Mouse (Mus musculus): ENCODE data around the gene Tesc. TPM values are rescaled to one million over a fixed set of nuclear protein-coding genes. Genes with fewer than 3 reads are reported as not detected.

Tesc gene
- polyA plus RNA-seq, 2 experiments, result 2.2 to 8.6 TPM

DNA sequence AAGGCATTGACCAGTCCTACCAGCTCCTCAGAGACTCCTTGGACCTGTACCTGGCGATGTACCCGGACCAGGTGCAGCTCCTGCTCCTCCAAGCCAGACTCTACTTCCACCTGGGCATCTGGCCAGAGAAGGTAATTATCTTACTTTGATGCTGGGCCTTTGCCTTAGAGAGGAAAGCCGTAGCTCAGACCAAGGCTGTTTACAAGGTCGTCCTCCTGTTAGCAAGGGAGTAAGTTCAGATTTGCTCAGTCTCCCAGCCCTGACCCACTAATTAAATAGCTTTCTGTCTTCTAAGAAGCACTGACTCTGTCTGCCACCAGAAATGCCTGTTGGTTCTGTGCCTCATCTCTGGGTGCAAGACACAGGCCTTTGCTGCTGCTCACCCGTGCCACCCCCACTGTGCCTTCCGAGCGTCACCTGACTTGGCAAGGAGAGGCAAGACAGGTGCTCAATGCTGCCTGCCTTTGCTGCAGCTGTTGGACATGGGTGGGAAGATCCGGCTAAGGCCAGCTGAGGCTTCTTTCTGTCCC lies 32.1 kb upstream of the Tesc start:
- ATAC-seq (ENCODE audit: low FRiP score, low read depth) (no peak), DNase-seq (ENCODE audit: low spot score) (no peak)
- Histone ChIP-seq H3K9me3 (ENCODE audit: control insufficient read depth, low read length) (no peaks in the 10 kb centered on the region), H3K36me3 (ENCODE audit: control insufficient read depth, insufficient read depth, low read length) (peaks cover 94% of the 10 kb centered on the region), H3K27me3 (ENCODE audit: control insufficient read depth, insufficient read depth, low read length) (no peaks in the 10 kb centered on the region), H3K4me2 (replicated peaks; ENCODE audit: low read depth, low read length, severe bottlenecking) (no peak overlapping the region), H3K9ac (ENCODE audit: low read depth, low read length, severe bottlenecking) (no peak overlapping the region), H3K27ac (replicated peaks; ENCODE audit: low read depth, low read length) (no peak overlapping the region), H3K4me3 (replicated peaks; ENCODE audit: low read length) (no peak overlapping the region), H3K4me1 (ENCODE audit: control insufficient read depth, insufficient read depth, low read length) (no peaks in the 10 kb centered on the region)
- no peak for TF ChIP-seq POLR2A (IDR thresholded peaks at IDR 0.05; ENCODE audit: borderline replicate concordance, extremely low read depth, insufficient read depth, insufficient read length)
- WGBS, result 80% methylated on average over 8 of the region's 8 CpGs

DNA sequence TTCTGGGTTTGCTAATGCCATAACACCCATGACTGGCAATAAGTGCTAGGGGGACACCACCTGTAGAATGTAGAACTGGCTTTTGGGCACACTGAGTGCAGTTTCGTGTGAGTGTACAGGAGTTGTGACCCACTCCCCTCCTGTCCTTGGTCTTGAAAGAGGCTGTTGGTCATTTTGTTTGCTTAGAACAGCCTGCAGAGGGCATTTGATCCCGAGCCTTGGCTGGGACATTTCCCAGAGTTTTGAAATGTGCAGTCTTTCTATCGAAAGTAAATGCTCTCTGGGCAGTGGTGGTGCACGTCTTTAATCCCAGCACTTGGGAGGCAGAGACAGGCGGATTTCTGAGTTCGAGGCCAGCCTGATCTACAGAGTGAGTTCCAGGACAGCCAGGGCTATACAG lies 31.6 kb upstream of the Tesc start:
- DNase-seq (ENCODE audit: low spot score) (no peak), ATAC-seq (ENCODE audit: low FRiP score, low read depth) (no peak)
- Histone ChIP-seq H3K9ac (ENCODE audit: low read depth, low read length, severe bottlenecking) (no peak overlapping the region), H3K27me3 (ENCODE audit: control insufficient read depth, insufficient read depth, low read length) (no peaks in the 10 kb centered on the region), H3K4me2 (replicated peaks; ENCODE audit: low read depth, low read length, severe bottlenecking) (no peak overlapping the region), H3K4me1 (ENCODE audit: control insufficient read depth, insufficient read depth, low read length) (no peaks in the 10 kb centered on the region), H3K9me3 (ENCODE audit: control insufficient read depth, low read length) (no peaks in the 10 kb centered on the region), H3K36me3 (ENCODE audit: control insufficient read depth, insufficient read depth, low read length) (peaks cover 94% of the 10 kb centered on the region), H3K4me3 (replicated peaks; ENCODE audit: low read length) (no peak overlapping the region), H3K27ac (replicated peaks; ENCODE audit: low read depth, low read length) (no peak overlapping the region)
- WGBS, result 89% methylated on average over 6 of the region's 6 CpGs
- TF ChIP-seq POLR2A (IDR thresholded peaks at IDR 0.05; ENCODE audit: borderline replicate concordance, extremely low read depth, insufficient read depth, insufficient read length), result no peak

DNA sequence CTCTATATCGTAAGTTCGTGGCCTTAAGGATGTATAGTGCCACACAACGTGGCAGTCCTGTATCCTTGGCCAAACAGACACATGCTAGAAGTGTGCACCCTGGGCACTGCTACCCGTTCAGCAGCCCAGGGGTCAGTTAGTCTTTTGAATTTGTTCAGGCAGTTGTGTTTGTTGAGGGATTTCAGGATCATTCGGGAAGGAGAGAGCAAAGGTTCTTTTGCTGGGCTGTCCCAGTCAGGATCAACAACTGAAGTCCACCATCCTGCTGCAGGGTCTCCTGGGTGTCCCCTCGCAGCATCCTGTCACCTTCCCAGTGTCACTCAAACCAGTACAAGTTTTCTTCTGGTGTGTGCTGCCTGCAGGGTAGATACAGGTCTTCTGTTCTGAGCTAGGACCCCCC lies 31.0 kb upstream of the Tesc start:
- no peak for DNase-seq (ENCODE audit: low spot score)
- Histone ChIP-seq H3K4me1 (ENCODE audit: control insufficient read depth, insufficient read depth, low read length) (no peaks in the 10 kb centered on the region), H3K4me3 (replicated peaks; ENCODE audit: low read length) (no peak overlapping the region), H3K36me3 (ENCODE audit: control insufficient read depth, insufficient read depth, low read length) (peaks cover 94% of the 10 kb centered on the region), H3K9ac (ENCODE audit: low read depth, low read length, severe bottlenecking) (no peak overlapping the region), H3K9me3 (ENCODE audit: control insufficient read depth, low read length) (no peaks in the 10 kb centered on the region), H3K27ac (replicated peaks; ENCODE audit: low read depth, low read length) (no peak overlapping the region), H3K4me2 (replicated peaks; ENCODE audit: low read depth, low read length, severe bottlenecking) (no peak overlapping the region), H3K27me3 (ENCODE audit: control insufficient read depth, insufficient read depth, low read length) (no peaks in the 10 kb centered on the region)
- no peak for ATAC-seq (ENCODE audit: low FRiP score, low read depth)
- WGBS, result 89% methylated on average over 6 of the region's 6 CpGs
- no peak for TF ChIP-seq POLR2A (IDR thresholded peaks at IDR 0.05; ENCODE audit: borderline replicate concordance, extremely low read depth, insufficient read depth, insufficient read length)

DNA sequence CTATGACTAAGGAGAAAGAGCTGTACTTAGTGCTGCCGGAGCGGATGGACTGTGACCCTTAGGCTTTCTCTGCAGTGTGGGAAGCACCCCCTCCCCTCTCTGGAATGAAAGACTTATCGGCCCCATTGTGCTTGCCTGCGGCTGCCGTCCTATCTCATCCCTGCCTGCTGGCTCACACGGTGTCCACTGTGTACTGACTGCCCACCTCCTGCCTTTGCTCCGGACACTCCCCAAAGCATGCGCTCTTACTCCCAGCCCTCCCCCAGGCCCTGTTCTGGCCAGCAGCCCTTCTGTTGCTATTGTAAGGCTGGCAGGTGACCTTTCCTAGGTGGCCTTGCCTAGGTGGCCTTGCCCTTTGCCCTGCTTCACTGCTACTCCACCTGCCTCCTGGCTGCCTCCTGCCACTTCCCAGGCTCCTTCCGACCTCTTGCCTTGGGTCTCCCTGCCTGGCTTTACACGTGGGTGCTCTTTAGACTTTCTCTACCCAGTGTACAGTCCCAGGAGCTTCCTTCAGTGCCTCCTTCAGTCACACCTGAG lies 30.0 kb upstream of the Tesc start:
- WGBS, result 87% methylated on average over 10 of the region's 10 CpGs
- no peaks in the 10 kb centered on the region for H3K27me3 ChIP-seq (ENCODE audit: control insufficient read depth, insufficient read depth, low read length)
- no peak overlapping the region for H3K27ac ChIP-seq (replicated peaks; ENCODE audit: low read depth, low read length)
- no peak for TF ChIP-seq POLR2A (IDR thresholded peaks at IDR 0.05; ENCODE audit: borderline replicate concordance, extremely low read depth, insufficient read depth, insufficient read length)
- H3K36me3 ChIP-seq (ENCODE audit: control insufficient read depth, insufficient read depth, low read length), result peaks cover 94% of the 10 kb centered on the region
- ATAC-seq (ENCODE audit: low FRiP score, low read depth) (no peak), DNase-seq (ENCODE audit: low spot score) (no peak)
- no peaks in the 10 kb centered on the region for H3K4me1 ChIP-seq (ENCODE audit: control insufficient read depth, insufficient read depth, low read length)
- no peak overlapping the region for H3K9ac ChIP-seq (ENCODE audit: low read depth, low read length, severe bottlenecking)
- no peak overlapping the region for H3K4me3 ChIP-seq (replicated peaks; ENCODE audit: low read length)
- no peaks in the 10 kb centered on the region for H3K9me3 ChIP-seq (ENCODE audit: control insufficient read depth, low read length)
- H3K4me2 ChIP-seq (replicated peaks; ENCODE audit: low read depth, low read length, severe bottlenecking), result no peak overlapping the region

DNA sequence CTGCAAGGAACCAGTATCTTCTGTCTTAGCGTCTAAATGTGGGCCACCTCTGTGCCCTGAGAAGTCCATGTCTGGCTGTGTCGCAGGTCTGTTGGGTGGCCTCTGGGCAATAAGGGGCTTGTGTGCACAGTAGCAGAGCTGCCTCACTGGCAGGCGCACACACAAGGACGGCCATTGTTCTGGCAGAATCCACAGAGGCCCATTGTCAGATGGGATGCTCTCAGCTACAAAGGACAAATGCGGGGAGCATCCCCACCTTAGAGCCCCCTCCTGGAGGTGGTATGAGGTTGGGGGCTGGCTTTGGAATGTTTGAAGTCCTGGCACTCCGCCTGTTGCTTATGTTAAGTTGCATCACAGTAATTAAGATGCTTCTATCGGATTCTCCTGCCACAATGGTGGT lies 28.5 kb upstream of the Tesc start:
- H3K27me3 ChIP-seq (ENCODE audit: control insufficient read depth, insufficient read depth, low read length), result no peaks in the 10 kb centered on the region
- peaks cover 98% of the 10 kb centered on the region for H3K36me3 ChIP-seq (ENCODE audit: control insufficient read depth, insufficient read depth, low read length)
- no peak overlapping the region for H3K27ac ChIP-seq (replicated peaks; ENCODE audit: low read depth, low read length)

More for the DNA sequence above, 28.5 kb upstream of the Tesc start:
- Histone ChIP-seq H3K9ac (ENCODE audit: low read depth, low read length, severe bottlenecking) (no peak overlapping the region), H3K4me1 (ENCODE audit: control insufficient read depth, insufficient read depth, low read length) (no peaks in the 10 kb centered on the region), H3K4me3 (replicated peaks; ENCODE audit: low read length) (no peak overlapping the region), H3K4me2 (replicated peaks; ENCODE audit: low read depth, low read length, severe bottlenecking) (no peak overlapping the region), H3K9me3 (ENCODE audit: control insufficient read depth, low read length) (no peaks in the 10 kb centered on the region)
- 83% methylated on average over 7 of the region's 7 CpGs for WGBS
- no peak for TF ChIP-seq POLR2A (IDR thresholded peaks at IDR 0.05; ENCODE audit: borderline replicate concordance, extremely low read depth, insufficient read depth, insufficient read length)
- ATAC-seq (ENCODE audit: low FRiP score, low read depth) (no peak), DNase-seq (ENCODE audit: low spot score) (no peak)

Data from limb, embryonic 14.5 days (tissue).